Mouse (Mus musculus) stomach, postnatal 0 days (tissue): ENCODE data around the gene Plekhm1. TPM values are rescaled to one million over a fixed set of nuclear protein-coding genes. Genes with fewer than 3 reads are reported as not detected.
A peak's percentile ranks its signal among the peaks of the same experiment; 100 is the strongest.
"Not testable (repeated sequence)": the region's sequence is repeated elsewhere in the genome, so short reads cannot be mapped to it uniquely, and the experiment has no call there.

ENCODE experiments used
- ATAC-seq: fragments of 200-750 bp; cut with Nextera tagmentation; 2 replicates; pipeline ENCODE4 v1.8.0; 2017; ENCODE audit not compliant: low FRiP score, low TSS enrichment
- DNase-seq: peaks from one replicate; pipeline ENCODE4 v3.0.0-alpha.2; 2016; ENCODE audit warnings: low spot score
- H3K27ac ChIP-seq: fragments of 300-500 bp; sonication (generic); replicated peaks from 2 replicates; pipeline ENCODE4 v1.5.1; 2014; ENCODE audit warnings: mild to moderate bottlenecking, control low read depth
- H3K27me3 ChIP-seq: fragments of 300-500 bp; sonication (generic); 2 replicates; pipeline ENCODE4 v1.6.1; 2014; ENCODE audit warnings: low read length; ENCODE audit not compliant: control insufficient read depth, insufficient read depth
- H3K36me3 ChIP-seq: fragments of 300-500 bp; sonication (generic); 2 replicates; pipeline ENCODE4 v1.6.1; 2014; ENCODE audit warnings: low read length, mixed read lengths; ENCODE audit not compliant: control insufficient read depth, insufficient read depth
- H3K4me1 ChIP-seq: fragments of 300-500 bp; sonication (generic); replicated peaks from 2 replicates; pipeline ENCODE4 v1.6.1; 2014; ENCODE audit warnings: antibody characterized with exemption; ENCODE audit not compliant: control insufficient read depth, insufficient read depth
- H3K4me2 ChIP-seq: fragments of 300-500 bp; sonication (generic); replicated peaks from 2 replicates; pipeline ENCODE4 v1.6.1; 2014; ENCODE audit warnings: low read depth, mild to moderate bottlenecking, control low read depth, moderate library complexity
- H3K4me3 ChIP-seq: fragments of 300-500 bp; sonication (generic); 2 replicates; pipeline ENCODE4 v1.5.1; 2014; ENCODE audit warnings: low read depth, low read length, control low read depth
- H3K9ac ChIP-seq: fragments of 300-500 bp; sonication (generic); 2 replicates; pipeline ENCODE4 v1.6.1; 2014; ENCODE audit warnings: mild to moderate bottlenecking, low read length, control low read depth, mixed read lengths
- H3K9me3 ChIP-seq: fragments of 300-500 bp; sonication (generic); 2 replicates; pipeline ENCODE4 v1.6.1; 2016; ENCODE audit warnings: low read length; ENCODE audit not compliant: control insufficient read depth
- CTCF ChIP-seq: IDR thresholded peaks from 2 replicates; pipeline ENCODE4 v1.5.1; 2016; ENCODE audit warnings: antibody characterized with exemption, low read depth, mild to moderate bottlenecking, moderate library complexity
- EP300 ChIP-seq: optimal IDR thresholded peaks from 2 replicates; pipeline ENCODE3; 2016; ENCODE audit warnings: antibody characterized with exemption
- WGBS: fragments of 180-500 bp; shearing (Covaris S2); extraction: QIAGEN DNeasy Blood & Tissue Kit; methylation state at CpG from one replicate; pipeline ENCODE4 v1.1.7; 2014; 5-methylcytosine and 5-hydroxymethylcytosine counted together
- polyA plus RNA-seq: library from polyadenylated mRNA; unstranded; fragments of >200 nt; fragmentation: Nextera tagmentation; extraction: Ambion mirVana; gene quantifications from 2 replicates; pipeline ENCODE4 v1.2.1, GENCODE M21; 2015

Gene Plekhm1
- polyA plus RNA-seq, 1 experiment from 2014 or later: 3.6 TPM

DNA sequence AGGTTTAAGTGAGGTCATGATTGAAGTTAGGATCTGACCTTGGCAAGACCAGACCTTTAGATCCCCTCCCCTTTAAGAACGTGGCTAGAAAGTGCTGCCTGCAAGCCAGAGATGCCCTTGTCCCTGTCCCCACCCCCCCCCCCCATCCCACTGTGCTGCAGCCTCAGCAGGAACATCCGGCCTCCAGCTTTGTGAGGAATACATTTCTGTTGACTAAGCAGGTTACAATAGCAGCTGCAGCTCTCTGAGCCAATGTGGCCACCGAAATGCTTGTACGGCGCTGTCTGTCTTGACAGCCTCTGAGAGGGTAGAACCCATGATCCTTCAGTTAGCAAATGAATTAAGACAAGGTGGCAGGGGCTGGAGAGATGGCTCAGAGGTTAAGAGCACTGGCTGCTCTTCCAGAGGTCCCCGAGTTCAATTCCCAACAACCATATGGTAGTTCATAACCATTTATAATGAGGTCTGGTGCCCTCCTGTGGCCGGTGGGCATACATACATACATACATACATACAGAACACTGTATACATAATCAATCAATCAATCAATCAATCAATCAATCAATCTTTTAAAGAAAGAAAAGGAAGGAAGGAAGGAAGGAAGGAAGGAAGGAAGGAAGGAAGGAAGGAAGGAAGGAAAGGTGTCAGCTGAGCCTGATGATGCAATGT is 81.7 kb downstream of the Plekhm1 start:
- 65% methylated on average over 7 of the region's 7 CpGs for WGBS
- no peaks in the 10 kb centered on the region for H3K4me1 ChIP-seq
- ATAC-seq (no peak), DNase-seq (no peak)
- H3K36me3 ChIP-seq: no peaks in the 10 kb centered on the region
- no peaks in the 10 kb centered on the region for H3K9me3 ChIP-seq
- H3K27ac ChIP-seq: no peak overlapping the region
- no peak overlapping the region for H3K9ac ChIP-seq
- H3K4me3 ChIP-seq: no peak overlapping the region
- H3K4me2 ChIP-seq: no peak overlapping the region
- TF ChIP-seq CTCF (peak; percentile 57), EP300 (no peak)
- H3K27me3 ChIP-seq: no peaks in the 10 kb centered on the region

DNA sequence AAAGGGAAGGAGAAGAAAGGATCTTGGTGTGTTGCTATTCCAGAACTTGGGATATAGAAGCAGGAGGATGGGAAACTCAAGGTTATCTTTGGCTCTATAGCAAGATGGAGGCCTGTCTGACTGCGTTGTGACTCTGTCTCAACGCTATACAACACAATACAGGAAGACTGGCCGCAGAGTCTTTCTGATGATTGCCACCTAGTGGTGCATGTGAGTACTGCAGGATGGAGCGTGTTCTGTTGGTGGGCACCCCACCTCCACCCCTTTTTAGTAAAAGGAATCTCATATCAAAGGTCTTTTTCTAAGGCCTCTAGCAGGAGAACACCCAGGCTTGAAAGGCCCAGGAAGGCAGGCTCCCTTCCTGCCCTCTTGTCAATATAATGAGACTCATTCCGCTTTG is 85.5 kb downstream of the Plekhm1 start:
- H3K36me3 ChIP-seq: no peaks in the 10 kb centered on the region
- DNase-seq: peak; percentile 75
- H3K4me3 ChIP-seq: no peak overlapping the region
- no peak for ATAC-seq
- no peaks in the 10 kb centered on the region for H3K4me1 ChIP-seq
- no peak overlapping the region for H3K27ac ChIP-seq
- H3K27me3 ChIP-seq: no peaks in the 10 kb centered on the region
- TF ChIP-seq CTCF (peak; percentile 93), EP300 (no peak)
- WGBS: 15% methylated on average over 5 of the region's 5 CpGs
- no peaks in the 10 kb centered on the region for H3K9me3 ChIP-seq
- no peak overlapping the region for H3K9ac ChIP-seq
- H3K4me2 ChIP-seq: no peak overlapping the region

GRCm38 (mm10) chr11:103325172-103325571 is 87.3 kb downstream of the Plekhm1 start:
- Histone ChIP-seq H3K4me3 (no peak overlapping the region), H3K4me1 (no peaks in the 10 kb centered on the region), H3K9ac (no peak overlapping the region), H3K27ac (no peak overlapping the region), H3K27me3 (no peaks in the 10 kb centered on the region), H3K4me2 (no peak overlapping the region; the same call in 1 of the 2 replicates), H3K36me3 (no peaks in the 10 kb centered on the region), H3K9me3 (no peaks in the 10 kb centered on the region)
- 7% methylated on average over 8 of the region's 8 CpGs for WGBS
- ATAC-seq: no peak; the same call in 1 of the 2 replicates
- DNase-seq: peak; percentile 82
- TF ChIP-seq CTCF (peak; percentile 90), EP300 (no peak)

- H3K36me3 ChIP-seq: no peaks in the 10 kb centered on the region
- no peak overlapping the region for H3K4me2 ChIP-seq
- WGBS: 50% methylated on average over 13 of the region's 13 CpGs
- no peak overlapping the region for H3K4me3 ChIP-seq
- H3K27ac ChIP-seq: no peak overlapping the region
- ATAC-seq: no peak
- no peaks in the 10 kb centered on the region for H3K4me1 ChIP-seq
- H3K27me3 ChIP-seq: no peaks in the 10 kb centered on the region
- H3K9ac ChIP-seq: no peak overlapping the region
- DNase-seq: no peak
- H3K9me3 ChIP-seq: no peaks in the 10 kb centered on the region
- no peak for TF ChIP-seq EP300
- no peak for TF ChIP-seq CTCF
Measured at GRCm38 (mm10) chr11:103324723-103325122, 87.8 kb downstream of the Plekhm1 start.

- 30% methylated on average over 4 of the region's 4 CpGs for WGBS
- H3K9ac ChIP-seq, H3K27ac ChIP-seq, H3K36me3 ChIP-seq, H3K27me3 ChIP-seq, H3K4me1 ChIP-seq, H3K4me3 ChIP-seq, H3K9me3 ChIP-seq, ATAC-seq, H3K4me2 ChIP-seq, DNase-seq: not testable (repeated sequence)
Measured at GRCm38 (mm10) chr11:103322832-103323231, 89.7 kb downstream of the Plekhm1 start.

GRCm38 (mm10) chr11:103320646-103321045 is 91.8 kb downstream of the Plekhm1 start:
- DNase-seq: no peak

More at GRCm38 (mm10) chr11:103320646-103321045, 91.8 kb downstream of the Plekhm1 start:
- no peak for ATAC-seq
- no peak for TF ChIP-seq EP300
- no peak for TF ChIP-seq CTCF
- no peak overlapping the region for H3K4me3 ChIP-seq
- no peaks in the 10 kb centered on the region for H3K27me3 ChIP-seq
- H3K9ac ChIP-seq: no peak overlapping the region
- H3K4me1 ChIP-seq: no peaks in the 10 kb centered on the region
- no peaks in the 10 kb centered on the region for H3K36me3 ChIP-seq
- H3K4me2 ChIP-seq: no peak overlapping the region
- H3K9me3 ChIP-seq: no peaks in the 10 kb centered on the region
- WGBS: 30% methylated on average over 4 of the region's 4 CpGs
- H3K27ac ChIP-seq: no peak overlapping the region
